Mouse (Mus musculus): ENCODE results near the gene Cyba. TPM values are rescaled to one million over a fixed set of nuclear protein-coding genes. Genes with fewer than 3 reads are reported as not detected.

Gene Cyba
- polyA plus RNA-seq, 2 experiments, result 108 to 183 TPM

DNA sequence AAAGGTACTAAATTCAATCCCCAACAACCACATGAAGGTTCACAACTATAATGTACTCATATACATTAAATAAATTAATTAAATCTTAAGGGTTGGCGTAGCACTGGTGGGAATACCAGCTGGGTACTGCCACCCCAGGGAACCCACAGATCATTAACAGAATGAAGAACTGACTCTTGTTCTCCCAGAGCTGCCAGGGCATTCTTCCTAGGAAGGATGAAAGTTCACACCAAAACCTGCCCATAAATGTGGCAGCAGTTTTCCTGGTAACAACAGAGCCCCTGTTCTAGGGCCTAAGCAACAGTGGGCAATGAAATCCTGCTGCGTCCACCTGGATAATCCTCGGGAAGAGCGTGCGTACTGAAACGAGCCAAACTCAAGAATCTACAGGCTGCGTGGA is 9.6 kb upstream of the Cyba start:
- H3K36me3 ChIP-seq (ENCODE audit: control insufficient read depth, insufficient read depth, low read length), result peaks cover 18% of the 10 kb centered on the region
- H3K9ac ChIP-seq (ENCODE audit: low read depth, low read length, severe bottlenecking), result peak overlapping the region; percentile 65
- no peak for TF ChIP-seq POLR2A (IDR thresholded peaks at IDR 0.05; ENCODE audit: borderline replicate concordance, extremely low read depth, insufficient read depth, insufficient read length)
- peak overlapping the region; percentile 95 for H3K4me2 ChIP-seq (replicated peaks; ENCODE audit: low read depth, low read length, severe bottlenecking)
- H3K4me1 ChIP-seq (ENCODE audit: control insufficient read depth, insufficient read depth, low read length), result peaks cover 14% of the 10 kb centered on the region
- H3K4me3 ChIP-seq (replicated peaks; ENCODE audit: low read length), result peak overlapping the region; percentile 68
- H3K27ac ChIP-seq (replicated peaks; ENCODE audit: low read depth, low read length), result no peak overlapping the region
- no peaks in the 10 kb centered on the region for H3K9me3 ChIP-seq (ENCODE audit: control insufficient read depth, low read length)
- WGBS, result 14% methylated on average over 7 of the region's 7 CpGs
- DNase-seq (ENCODE audit: low spot score), result no peak
- H3K27me3 ChIP-seq (ENCODE audit: control insufficient read depth, insufficient read depth, low read length), result no peaks in the 10 kb centered on the region
- no peak for ATAC-seq (ENCODE audit: low FRiP score, low read depth)

DNA sequence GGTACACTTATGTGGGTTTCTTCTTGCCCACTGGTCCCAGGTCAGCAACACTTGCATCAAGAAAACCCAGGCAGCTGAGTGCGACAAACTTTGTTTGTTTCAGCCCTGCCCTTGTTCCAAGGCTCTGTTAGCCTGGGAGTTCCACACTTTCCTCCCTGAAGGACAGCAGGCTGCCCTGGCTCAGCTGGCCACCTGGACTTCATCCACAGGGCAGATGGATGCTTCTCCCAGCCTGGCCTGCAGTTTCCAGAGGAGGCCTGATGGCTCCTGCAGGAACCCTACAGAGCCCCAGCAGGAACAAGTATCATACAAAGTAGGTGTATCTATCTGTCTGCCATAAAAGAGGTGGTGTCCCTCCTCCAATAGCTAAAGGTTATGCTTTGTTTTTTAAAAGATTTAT is 8.6 kb upstream of the Cyba start:
- H3K9me3 ChIP-seq (ENCODE audit: control insufficient read depth, low read length), result no peaks in the 10 kb centered on the region
- no peak for TF ChIP-seq POLR2A (IDR thresholded peaks at IDR 0.05; ENCODE audit: borderline replicate concordance, extremely low read depth, insufficient read depth, insufficient read length)
- H3K4me1 ChIP-seq (ENCODE audit: control insufficient read depth, insufficient read depth, low read length), result peaks cover 14% of the 10 kb centered on the region
- WGBS, result 100% methylated on average over 1 of the region's 1 CpGs
- ATAC-seq (ENCODE audit: low FRiP score, low read depth), result no peak
- no peak overlapping the region for H3K4me2 ChIP-seq (replicated peaks; ENCODE audit: low read depth, low read length, severe bottlenecking)
- H3K9ac ChIP-seq (ENCODE audit: low read depth, low read length, severe bottlenecking), result no peak overlapping the region
- no peak overlapping the region for H3K27ac ChIP-seq (replicated peaks; ENCODE audit: low read depth, low read length)
- no peak overlapping the region for H3K4me3 ChIP-seq (replicated peaks; ENCODE audit: low read length)
- H3K27me3 ChIP-seq (ENCODE audit: control insufficient read depth, insufficient read depth, low read length), result no peaks in the 10 kb centered on the region
- H3K36me3 ChIP-seq (ENCODE audit: control insufficient read depth, insufficient read depth, low read length), result peaks cover 29% of the 10 kb centered on the region
- DNase-seq (ENCODE audit: low spot score), result no peak

DNA sequence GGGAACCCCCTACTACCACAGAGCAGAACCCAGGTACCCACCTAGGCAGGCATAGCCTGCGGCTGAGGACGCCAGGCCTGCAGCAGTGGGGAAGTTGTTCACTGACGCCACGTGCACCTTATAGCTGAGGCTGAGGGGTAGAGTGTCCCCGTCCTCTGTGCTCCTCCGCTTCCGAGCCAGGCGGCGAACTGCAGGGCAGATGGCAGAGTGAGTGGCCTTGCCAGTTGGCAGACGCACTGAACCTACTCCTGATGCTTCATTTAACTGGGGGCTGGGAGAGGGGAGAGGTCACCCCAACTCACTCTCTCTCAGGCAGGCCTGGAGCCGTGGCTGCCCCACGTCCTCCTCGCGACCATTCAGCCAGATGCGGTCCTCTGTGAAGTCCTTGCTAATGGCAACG is 6.6 kb upstream of the Cyba start:
- Histone ChIP-seq H3K36me3 (ENCODE audit: control insufficient read depth, insufficient read depth, low read length) (peaks cover 42% of the 10 kb centered on the region), H3K4me3 (replicated peaks; ENCODE audit: low read length) (no peak overlapping the region), H3K4me1 (ENCODE audit: control insufficient read depth, insufficient read depth, low read length) (peaks cover 6% of the 10 kb centered on the region), H3K9ac (ENCODE audit: low read depth, low read length, severe bottlenecking) (no peak overlapping the region), H3K9me3 (ENCODE audit: control insufficient read depth, low read length) (no peaks in the 10 kb centered on the region), H3K27ac (replicated peaks; ENCODE audit: low read depth, low read length) (no peak overlapping the region), H3K27me3 (ENCODE audit: control insufficient read depth, insufficient read depth, low read length) (no peaks in the 10 kb centered on the region), H3K4me2 (replicated peaks; ENCODE audit: low read depth, low read length, severe bottlenecking) (no peak overlapping the region)
- 91% methylated on average over 16 of the region's 16 CpGs for WGBS
- TF ChIP-seq POLR2A (IDR thresholded peaks at IDR 0.05; ENCODE audit: borderline replicate concordance, extremely low read depth, insufficient read depth, insufficient read length), result no peak
- no peak for DNase-seq (ENCODE audit: low spot score)
- ATAC-seq (ENCODE audit: low FRiP score, low read depth), result no peak

DNA sequence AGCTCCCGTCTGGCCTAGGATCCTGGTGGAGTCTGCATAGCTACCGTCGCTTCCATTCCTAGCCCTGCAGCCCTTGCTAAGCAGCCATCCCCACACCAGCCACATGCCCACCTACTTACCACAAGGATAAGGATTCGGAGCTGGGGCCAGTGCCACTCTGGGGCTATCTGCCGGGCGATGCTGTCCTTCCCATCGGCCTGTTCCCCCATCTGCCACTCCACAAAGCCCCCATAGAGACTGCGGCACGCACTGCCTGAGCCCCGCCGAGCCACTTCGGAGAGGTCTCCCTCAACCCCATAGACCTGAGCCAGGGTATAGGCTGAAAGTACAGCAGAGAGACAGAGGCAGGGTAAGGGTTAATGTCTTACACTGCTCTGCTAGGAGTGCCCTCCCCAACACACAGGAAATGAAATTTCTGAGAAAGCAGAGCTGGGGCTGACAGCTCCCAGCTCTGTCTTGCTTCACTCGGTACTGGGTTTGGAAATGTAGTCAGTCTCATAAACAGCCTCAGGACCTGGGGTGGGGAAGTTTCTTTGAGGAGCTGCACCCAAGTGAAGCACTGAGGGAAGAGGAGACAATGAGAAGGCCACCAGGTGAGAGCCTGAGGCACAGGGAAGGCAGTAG is 5.1 kb upstream of the Cyba start:
- Histone ChIP-seq H3K9ac (ENCODE audit: low read depth, low read length, severe bottlenecking) (no peak overlapping the region), H3K27me3 (ENCODE audit: control insufficient read depth, insufficient read depth, low read length) (no peaks in the 10 kb centered on the region), H3K9me3 (ENCODE audit: control insufficient read depth, low read length) (no peaks in the 10 kb centered on the region), H3K4me1 (ENCODE audit: control insufficient read depth, insufficient read depth, low read length) (peaks cover 9% of the 10 kb centered on the region), H3K4me2 (replicated peaks; ENCODE audit: low read depth, low read length, severe bottlenecking) (no peak overlapping the region), H3K36me3 (ENCODE audit: control insufficient read depth, insufficient read depth, low read length) (peaks cover 42% of the 10 kb centered on the region), H3K4me3 (replicated peaks; ENCODE audit: low read length) (no peak overlapping the region), H3K27ac (replicated peaks; ENCODE audit: low read depth, low read length) (no peak overlapping the region)
- DNase-seq (ENCODE audit: low spot score) (no peak), ATAC-seq (ENCODE audit: low FRiP score, low read depth) (no peak)
- TF ChIP-seq POLR2A (IDR thresholded peaks at IDR 0.05; ENCODE audit: borderline replicate concordance, extremely low read depth, insufficient read depth, insufficient read length), result no peak
- WGBS, result 86% methylated on average over 13 of the region's 13 CpGs

DNA sequence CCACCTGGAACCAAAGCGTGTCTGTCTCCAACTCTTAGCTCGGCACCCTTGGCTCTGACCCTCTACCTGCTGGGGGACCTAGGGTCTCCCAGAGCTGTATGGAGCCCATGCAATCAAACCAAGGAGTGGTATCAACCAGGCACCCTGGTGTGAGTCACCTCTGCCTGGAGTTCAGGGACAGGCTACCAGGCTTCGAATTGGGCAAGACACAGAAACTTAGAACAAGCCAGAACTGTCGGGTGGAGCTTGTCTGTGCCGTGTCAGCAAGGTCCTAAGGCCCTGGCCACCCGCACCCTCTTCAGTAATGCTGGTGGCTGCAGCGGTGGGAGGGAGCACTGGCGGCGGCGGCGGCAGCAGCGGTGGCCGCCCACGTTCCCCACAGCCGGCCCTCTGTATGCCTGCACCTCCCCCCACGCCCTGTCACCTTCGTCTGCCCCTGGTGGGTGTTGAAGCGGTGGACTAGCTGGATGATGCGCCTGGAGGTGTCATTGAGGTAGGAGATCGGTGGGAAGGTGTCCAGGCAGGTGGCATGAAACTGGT is 3.9 kb upstream of the Cyba start:
- no peak for ATAC-seq (ENCODE audit: low FRiP score, low read depth)
- Histone ChIP-seq H3K4me2 (replicated peaks; ENCODE audit: low read depth, low read length, severe bottlenecking) (no peak overlapping the region), H3K9me3 (ENCODE audit: control insufficient read depth, low read length) (no peaks in the 10 kb centered on the region), H3K27ac (replicated peaks; ENCODE audit: low read depth, low read length) (no peak overlapping the region), H3K4me3 (replicated peaks; ENCODE audit: low read length) (no peak overlapping the region), H3K36me3 (ENCODE audit: control insufficient read depth, insufficient read depth, low read length) (peaks cover 42% of the 10 kb centered on the region), H3K27me3 (ENCODE audit: control insufficient read depth, insufficient read depth, low read length) (no peaks in the 10 kb centered on the region), H3K4me1 (ENCODE audit: control insufficient read depth, insufficient read depth, low read length) (peaks cover 12% of the 10 kb centered on the region), H3K9ac (ENCODE audit: low read depth, low read length, severe bottlenecking) (no peak overlapping the region)
- WGBS, result 86% methylated on average over 20 of the region's 20 CpGs
- no peak for DNase-seq (ENCODE audit: low spot score)
- TF ChIP-seq POLR2A (IDR thresholded peaks at IDR 0.05; ENCODE audit: borderline replicate concordance, extremely low read depth, insufficient read depth, insufficient read length), result no peak

Data from limb, embryonic 14.5 days (tissue).